Mouse (Mus musculus) liver, embryonic 11.5 days (tissue): Measurements from ENCODE around the gene 1520401A03Rik. TPM values are rescaled to one million over a fixed set of nuclear protein-coding genes. Genes with fewer than 3 reads are reported as not detected.

ENCODE experiments used
- ATAC-seq: fragments of 200-750 bp; cut with Nextera tagmentation; replicated peaks from 2 replicates; pipeline ENCODE4 v1.8.0; 2017; ENCODE audit warnings: moderate number of reproducible peaks, mild to moderate bottlenecking, moderate TSS enrichment, moderate library complexity; ENCODE audit not compliant: low FRiP score
- DNase-seq: peaks from one replicate; pipeline ENCODE4 v3.0.0-alpha.2; 2017; ENCODE audit warnings: low spot score
- H3K27ac ChIP-seq: fragments of 300-500 bp; sonication (generic); 2 replicates; pipeline ENCODE4 v1.5.1; 2014; ENCODE audit warnings: mild to moderate bottlenecking, low read depth, low read length, control low read depth
- H3K27me3 ChIP-seq: fragments of 300-500 bp; sonication (generic); replicated peaks from 2 replicates; pipeline ENCODE4 v1.6.1; 2014; ENCODE audit warnings: low read length, mixed read lengths; ENCODE audit not compliant: control insufficient read depth, insufficient read depth
- H3K36me3 ChIP-seq: fragments of 300-500 bp; sonication (generic); 2 replicates; pipeline ENCODE4 v1.6.1; 2014; ENCODE audit warnings: mild to moderate bottlenecking, low read length, moderate library complexity, mixed read lengths; ENCODE audit not compliant: control insufficient read depth, insufficient read depth
- H3K4me1 ChIP-seq: fragments of 300-500 bp; sonication (generic); replicated peaks from 2 replicates; pipeline ENCODE4 v1.6.1; 2014; ENCODE audit warnings: low read length, mixed read lengths; ENCODE audit not compliant: control insufficient read depth, insufficient read depth
- H3K4me2 ChIP-seq: fragments of 300-500 bp; sonication (generic); 2 replicates; pipeline ENCODE4 v1.6.1; 2014; ENCODE audit warnings: mild to moderate bottlenecking, control low read depth, moderate library complexity
- H3K4me3 ChIP-seq: fragments of 300-500 bp; sonication (generic); 2 replicates; pipeline ENCODE4 v1.5.1; 2014; ENCODE audit warnings: low read depth, low read length, control low read depth
- H3K9ac ChIP-seq: fragments of 300-500 bp; sonication (generic); 2 replicates; pipeline ENCODE4 v1.6.1; 2014; ENCODE audit warnings: low read depth, low read length, control low read depth
- H3K9me3 ChIP-seq: fragments of 300-500 bp; sonication (generic); 2 replicates; pipeline ENCODE4 v1.6.1; 2016; ENCODE audit warnings: low read length, inconsistent platforms, mixed read lengths; ENCODE audit not compliant: control insufficient read depth
- WGBS: fragments of 180-500 bp; shearing (Covaris S2); extraction: QIAGEN DNeasy Blood & Tissue Kit; methylation state at CpG from one replicate; pipeline ENCODE4 v1.1.7; 2014; 5-methylcytosine and 5-hydroxymethylcytosine counted together
- polyA plus RNA-seq: library from polyadenylated mRNA; unstranded; fragments of >200 nt; fragmentation: Nextera tagmentation; extraction: Ambion mirVana; gene quantifications from 2 replicates; pipeline ENCODE4 v1.2.1, GENCODE M21; 2014

Gene 1520401A03Rik
- polyA plus RNA-seq, 1 experiment from 2014 or later: 0.11 TPM

DNA sequence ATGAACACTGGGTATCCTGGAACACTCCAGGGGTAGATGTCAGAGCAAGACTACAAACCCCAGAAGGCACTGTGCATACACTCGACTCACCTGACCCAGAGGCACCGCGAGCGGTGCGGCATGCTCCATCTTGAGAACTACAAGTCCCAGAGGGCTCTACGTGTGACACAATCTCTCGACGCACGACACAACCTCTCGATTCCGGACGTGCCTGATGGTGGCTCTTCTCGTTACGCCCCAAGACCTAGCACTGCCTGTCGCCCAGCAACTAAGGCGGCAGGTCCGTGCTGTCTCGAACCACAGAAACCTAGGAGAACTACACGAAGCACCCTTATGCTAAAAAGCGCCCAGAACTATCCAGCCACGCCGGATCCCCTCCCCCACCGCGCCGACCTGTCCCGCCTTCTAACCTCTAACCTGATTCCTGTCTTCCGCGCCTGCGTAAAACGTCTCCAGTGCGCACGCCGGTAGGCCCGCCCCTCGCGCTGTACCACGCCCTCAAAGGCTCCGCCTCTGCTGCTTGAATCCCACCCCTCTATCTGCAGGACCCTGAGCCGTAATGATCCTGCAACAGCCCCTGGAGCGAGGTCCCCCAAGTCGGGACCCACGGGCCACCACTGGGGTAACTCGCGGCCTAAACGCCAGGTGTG, 49.0 kb downstream of the 1520401A03Rik start, which contains the start of the genes Hcfc1r1 and Thoc6:
Gene Hcfc1r1, plus strand, starts transcription at position 173 of the 650 bp plus-strand sequence.
Gene Thoc6, minus strand, starts transcription at position 459 of the 650 bp plus-strand sequence.
- Histone ChIP-seq H3K4me3 (peak within 1 kb of the TSS; percentile 71), H3K27ac (peak within 1 kb of the TSS; percentile 56), H3K4me1 (peaks cover 27% of the 10 kb centered on the region), H3K36me3 (peaks cover 5% of the 10 kb centered on the region), H3K9ac (peak within 1 kb of the TSS; percentile 69), H3K27me3 (peaks cover 8% of the 10 kb centered on the region), H3K9me3 (no peaks in the 10 kb centered on the region), H3K4me2 (peak within 1 kb of the TSS; percentile 85)
- WGBS: under 1% methylated on average over 45 of the region's 45 CpGs
- ATAC-seq: peak; percentile 94
- peak; percentile 93 for DNase-seq

GRCm38 (mm10) chr17:23672761-23673160, 49.8 kb downstream of the 1520401A03Rik start:
- WGBS: 50% methylated on average over 3 of the region's 3 CpGs
- no peak overlapping the region for H3K27ac ChIP-seq
- peak overlapping the region; percentile 69; the same call in 1 of the 2 replicates for H3K9ac ChIP-seq
- peaks cover 6% of the 10 kb centered on the region for H3K27me3 ChIP-seq
- H3K36me3 ChIP-seq: peaks cover 5% of the 10 kb centered on the region
- ATAC-seq (no peak), DNase-seq (no peak)
- H3K4me2 ChIP-seq: peak overlapping the region; percentile 85
- peaks cover 27% of the 10 kb centered on the region for H3K4me1 ChIP-seq
- H3K4me3 ChIP-seq: peak overlapping the region; percentile 71
- H3K9me3 ChIP-seq: no peaks in the 10 kb centered on the region

- 87% methylated on average over 3 of the region's 3 CpGs for WGBS
- no peak overlapping the region for H3K4me3 ChIP-seq
- ATAC-seq: no peak
- no peak overlapping the region for H3K4me2 ChIP-seq
- H3K27me3 ChIP-seq: peaks cover 6% of the 10 kb centered on the region
- peaks cover 22% of the 10 kb centered on the region for H3K4me1 ChIP-seq
- no peak overlapping the region for H3K9ac ChIP-seq
- H3K27ac ChIP-seq: no peak overlapping the region
- H3K9me3 ChIP-seq: no peaks in the 10 kb centered on the region
- peaks cover 5% of the 10 kb centered on the region for H3K36me3 ChIP-seq
- no peak for DNase-seq
Observed at GRCm38 (mm10) chr17:23671519-23671918, 51.1 kb downstream of the 1520401A03Rik start.

DNA sequence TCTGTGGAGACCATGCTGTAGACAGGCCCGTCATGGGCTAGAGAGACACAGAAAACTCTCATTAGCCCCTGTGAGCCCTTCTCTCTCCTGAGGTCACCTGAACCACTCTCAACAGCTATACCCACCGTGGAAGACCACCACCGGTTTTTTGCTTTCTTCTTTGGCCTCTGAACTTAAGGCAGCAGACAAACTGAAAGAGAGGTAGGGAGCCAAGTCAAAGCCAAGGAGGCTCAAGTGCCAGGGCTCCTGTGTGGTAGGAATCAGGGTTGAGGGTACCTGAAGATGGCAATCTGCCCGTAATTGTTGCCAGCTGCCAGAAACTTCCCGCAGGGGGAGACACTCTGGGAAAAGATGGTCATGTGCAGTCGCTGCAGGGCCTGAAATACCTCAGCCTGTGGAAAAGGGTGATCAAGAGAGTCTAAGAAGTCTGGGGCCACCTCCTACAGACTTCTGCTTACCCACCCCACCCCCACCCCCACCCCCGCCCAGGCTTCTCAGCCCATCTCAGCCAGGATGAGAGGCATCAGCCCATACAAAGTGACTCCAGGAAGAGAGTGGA, 52.0 kb downstream of the 1520401A03Rik start:
- no peak overlapping the region for H3K4me2 ChIP-seq
- ATAC-seq: no peak
- no peak overlapping the region for H3K4me3 ChIP-seq
- H3K27me3 ChIP-seq: peaks cover 5% of the 10 kb centered on the region
- peaks cover 5% of the 10 kb centered on the region for H3K36me3 ChIP-seq
- 89% methylated on average over 7 of the region's 7 CpGs for WGBS
- H3K9me3 ChIP-seq: no peaks in the 10 kb centered on the region
- no peak overlapping the region for H3K27ac ChIP-seq
- H3K9ac ChIP-seq: no peak overlapping the region
- peaks cover 15% of the 10 kb centered on the region for H3K4me1 ChIP-seq
- DNase-seq: no peak

DNA sequence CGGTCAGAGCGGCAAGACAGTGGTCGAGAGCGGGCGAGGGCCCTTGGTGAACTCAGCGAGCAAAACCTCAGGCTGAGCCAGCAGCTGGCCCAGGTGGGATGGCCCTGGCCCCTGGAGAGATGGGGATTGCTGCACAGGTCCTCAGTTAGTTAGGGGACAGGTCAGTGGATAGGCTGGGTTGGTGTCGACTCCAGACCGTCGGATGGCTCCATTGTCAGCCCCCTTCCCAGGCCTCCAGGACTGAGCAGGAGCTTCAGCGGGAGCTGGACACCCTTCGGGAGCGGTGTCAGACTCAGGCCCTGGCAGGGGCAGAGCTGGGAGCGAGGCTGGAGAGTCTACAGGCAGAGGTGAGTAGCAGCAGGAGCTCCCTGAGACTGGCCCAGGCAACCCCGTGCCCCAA, 57.1 kb downstream of the 1520401A03Rik start:
- H3K27ac ChIP-seq: no peak overlapping the region
- H3K4me3 ChIP-seq: no peak overlapping the region
- peaks cover 21% of the 10 kb centered on the region for H3K27me3 ChIP-seq
- no peak overlapping the region for H3K9ac ChIP-seq
- H3K9me3 ChIP-seq: no peaks in the 10 kb centered on the region
- peaks cover 5% of the 10 kb centered on the region for H3K36me3 ChIP-seq
- 82% methylated on average over 14 of the region's 14 CpGs for WGBS
- no peak overlapping the region for H3K4me2 ChIP-seq
- ATAC-seq: 0 out of 2 replicates have a peak, but pooled peaks have one; percentile 6
- H3K4me1 ChIP-seq: 0 out of 2 replicates have a peak, but pooled peaks cover 3% of the 10 kb centered on the region
- DNase-seq: no peak

GRCm38 (mm10) chr17:23664556-23665021, 58.0 kb downstream of the 1520401A03Rik start:
- H3K4me3 ChIP-seq: no peak overlapping the region
- H3K27me3 ChIP-seq: peaks cover 30% of the 10 kb centered on the region
- DNase-seq (no peak), ATAC-seq (peak; percentile 14; the same call in 1 of the 2 replicates)
- WGBS: 18% methylated on average over 5 of the region's 5 CpGs
- H3K4me1 ChIP-seq: 0 out of 2 replicates have a peak, but pooled peaks cover 4% of the 10 kb centered on the region
- no peak overlapping the region for H3K4me2 ChIP-seq
- peaks cover 3% of the 10 kb centered on the region for H3K36me3 ChIP-seq
- H3K9me3 ChIP-seq: no peaks in the 10 kb centered on the region
- H3K27ac ChIP-seq: no peak overlapping the region
- no peak overlapping the region for H3K9ac ChIP-seq

- 2% methylated on average over 9 of the region's 9 CpGs for WGBS
Observed at GRCm38 (mm10) chr17:23661526-23661925, 61.1 kb downstream of the 1520401A03Rik start.

GRCm38 (mm10) chr17:23660876-23661200, 61.7 kb downstream of the 1520401A03Rik start:
- WGBS: 7% methylated on average over 14 of the region's 14 CpGs
- no peaks in the 10 kb centered on the region for H3K36me3 ChIP-seq
- DNase-seq (no peak), ATAC-seq (no peak)
- no peaks in the 10 kb centered on the region for H3K9me3 ChIP-seq
- H3K4me1 ChIP-seq: 0 out of 2 replicates have a peak, but pooled peaks cover 4% of the 10 kb centered on the region
- H3K4me2 ChIP-seq: peak overlapping the region; percentile 47
- peaks cover 33% of the 10 kb centered on the region for H3K27me3 ChIP-seq
- no peak overlapping the region for H3K9ac ChIP-seq
- H3K27ac ChIP-seq: no peak overlapping the region
- peak overlapping the region; percentile 26; the same call in 1 of the 2 replicates for H3K4me3 ChIP-seq

More at GRCm38 (mm10) chr17:23661526-23661925, 61.1 kb downstream of the 1520401A03Rik start:
- ATAC-seq (no peak), DNase-seq (no peak)
- no peak overlapping the region for H3K9ac ChIP-seq
- 0 out of 2 replicates have a peak, but pooled peaks cover 4% of the 10 kb centered on the region for H3K4me1 ChIP-seq
- H3K4me2 ChIP-seq: no peak overlapping the region
- no peaks in the 10 kb centered on the region for H3K9me3 ChIP-seq
- H3K27me3 ChIP-seq: peaks cover 33% of the 10 kb centered on the region
- no peaks in the 10 kb centered on the region for H3K36me3 ChIP-seq
- H3K4me3 ChIP-seq: no peak overlapping the region
- H3K27ac ChIP-seq: no peak overlapping the region
